Mouse (Mus musculus) heart, embryonic 13.5 days (tissue): ENCODE measurements around the gene Hcfc2. TPM values are rescaled to one million over a fixed set of nuclear protein-coding genes. Genes with fewer than 3 reads are reported as not detected.

Source experiments
- polyA plus RNA-seq: library from polyadenylated mRNA; unstranded; fragments of >200 nt; fragmentation: Nextera tagmentation; extraction: Ambion mirVana; gene quantifications from 2 replicates; pipeline ENCODE4 v1.2.1, GENCODE M21; 2015

Hcfc2 gene
- polyA plus RNA-seq, 1 experiment from 2014 or later, result 31.3 TPM

Other genes starting within 250 kb of the Hcfc2 start
- gene Gm1553, start 203.5 kb upstream of the Hcfc2 start, polyA plus RNA-seq, result not detected in 2 replicates
- 35.4 and 40.9 TPM in 2 replicates for gene 1190007I07Rik, start 72.9 kb upstream of the Hcfc2 start, polyA plus RNA-seq
- gene Tdg, start 66.3 kb upstream of the Hcfc2 start, polyA plus RNA-seq, result 79.0 and 86.5 TPM in 2 replicates
- 1.9 and 2.1 TPM in 2 replicates for gene Glt8d2, start 5.5 kb upstream of the Hcfc2 start, polyA plus RNA-seq
- gene Nfyb, start 68.0 kb downstream of the Hcfc2 start, polyA plus RNA-seq, result 20.9 and 24.7 TPM in 2 replicates
- gene Txnrd1, start 137.8 kb downstream of the Hcfc2 start, polyA plus RNA-seq, result 64.9 and 65.3 TPM in 2 replicates
- 0.22 and 0.36 TPM in 2 replicates for gene Eid3, start 170.5 kb downstream of the Hcfc2 start, polyA plus RNA-seq